Mouse (Mus musculus): ENCODE results near the gene Ndufb4.
"Not testable (repeated sequence)": the region's sequence is repeated elsewhere in the genome, so short reads cannot be mapped to it uniquely, and the experiment has no call there.

Ndufb4 gene

DNA sequence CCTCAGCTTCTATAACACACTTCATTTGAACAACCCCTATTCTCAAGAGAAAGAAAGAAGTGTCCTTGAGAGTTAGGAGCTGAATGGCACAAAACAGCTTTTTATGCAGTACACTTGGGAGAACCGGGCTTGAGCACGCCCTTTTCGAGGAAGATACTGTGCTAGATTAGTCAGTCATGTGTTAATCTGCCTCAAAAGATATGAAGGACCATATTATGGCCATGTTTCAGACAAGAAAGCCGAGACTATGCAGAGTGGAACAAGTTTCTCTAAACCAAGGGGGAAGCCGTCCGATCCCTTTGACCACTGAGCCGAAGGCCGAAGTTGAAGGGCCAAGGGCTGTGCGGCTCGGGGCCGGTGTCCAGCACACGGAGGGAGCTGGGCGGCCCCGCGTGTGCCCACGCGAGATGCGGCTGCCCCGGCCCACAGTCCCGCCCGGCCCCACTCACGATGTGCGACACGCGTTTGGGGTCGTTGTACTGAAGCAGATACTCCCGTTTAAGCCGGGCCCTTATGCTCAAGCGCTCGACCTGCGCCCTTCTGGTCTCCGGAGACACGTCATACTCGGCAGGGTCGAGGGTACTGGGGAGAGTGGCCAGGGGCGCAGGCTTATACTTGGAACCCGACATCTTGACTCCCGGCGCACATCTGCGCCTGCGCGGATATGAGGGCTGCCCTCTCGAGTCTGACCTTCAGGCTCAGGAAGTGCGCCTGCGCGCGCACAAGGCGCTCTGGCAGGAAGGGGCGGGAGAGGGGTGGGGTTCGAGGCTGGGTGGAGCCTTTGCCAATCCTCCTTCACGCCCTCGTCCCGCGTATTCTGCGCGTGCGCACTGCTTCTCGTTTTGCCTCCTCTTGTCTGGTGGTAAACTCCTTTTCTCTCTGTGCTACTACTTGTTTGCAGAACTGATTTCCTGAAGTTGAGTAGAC, at the start of gene Ndufb4:
Ndufb4 (minus strand) TSS at position 723 of the 927 bp plus-strand sequence.
- peak; percentile 96 for DNase-seq

GRCm38 (mm10) chr16:37703884-37704283, 49.6 kb upstream of the Ndufb4 start:
- DNase-seq: no peak

DNA sequence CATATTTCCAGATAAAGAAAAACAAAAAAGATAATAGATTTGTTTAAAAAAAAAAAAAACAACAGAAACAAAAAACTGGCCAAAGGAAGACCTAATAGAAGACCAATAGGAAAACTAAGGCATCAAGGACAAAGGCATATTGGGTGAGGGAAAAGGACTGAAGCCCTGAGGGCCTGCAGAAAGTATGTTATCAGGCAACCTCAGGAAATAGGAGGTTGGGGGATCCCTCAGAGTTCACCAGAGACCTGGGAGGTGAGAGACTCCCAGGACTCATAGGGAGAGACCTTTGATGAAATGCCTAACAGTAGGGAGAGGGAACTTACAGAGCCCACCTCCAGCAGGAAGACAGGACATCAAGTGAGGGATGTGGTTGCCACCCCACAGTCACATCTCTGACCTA, 45.8 kb upstream of the Ndufb4 start:
- not testable (repeated sequence) for DNase-seq

DNA sequence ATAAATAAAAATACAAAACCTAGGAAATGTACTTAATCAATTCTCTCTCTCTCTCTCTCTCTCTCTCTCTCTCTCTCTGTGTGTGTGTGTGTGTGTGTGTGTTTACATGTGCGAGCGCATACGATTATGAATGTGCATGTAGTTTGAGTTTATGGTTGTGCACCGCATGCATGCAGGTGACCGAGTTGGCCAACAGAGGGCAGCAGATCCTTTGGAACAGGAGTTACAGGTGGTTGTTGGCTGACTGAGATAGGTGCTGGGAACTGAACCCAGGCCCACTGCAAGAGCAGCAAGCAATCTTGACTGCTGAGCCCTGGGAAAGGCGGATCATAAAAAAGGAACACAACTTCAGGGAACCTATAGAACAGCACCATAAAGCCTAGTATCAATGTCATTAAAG, 44.5 kb upstream of the Ndufb4 start:
- DNase-seq: no peak

- no peak for DNase-seq
Observed at GRCm38 (mm10) chr16:37697271-37697670, 43.0 kb upstream of the Ndufb4 start.

DNA sequence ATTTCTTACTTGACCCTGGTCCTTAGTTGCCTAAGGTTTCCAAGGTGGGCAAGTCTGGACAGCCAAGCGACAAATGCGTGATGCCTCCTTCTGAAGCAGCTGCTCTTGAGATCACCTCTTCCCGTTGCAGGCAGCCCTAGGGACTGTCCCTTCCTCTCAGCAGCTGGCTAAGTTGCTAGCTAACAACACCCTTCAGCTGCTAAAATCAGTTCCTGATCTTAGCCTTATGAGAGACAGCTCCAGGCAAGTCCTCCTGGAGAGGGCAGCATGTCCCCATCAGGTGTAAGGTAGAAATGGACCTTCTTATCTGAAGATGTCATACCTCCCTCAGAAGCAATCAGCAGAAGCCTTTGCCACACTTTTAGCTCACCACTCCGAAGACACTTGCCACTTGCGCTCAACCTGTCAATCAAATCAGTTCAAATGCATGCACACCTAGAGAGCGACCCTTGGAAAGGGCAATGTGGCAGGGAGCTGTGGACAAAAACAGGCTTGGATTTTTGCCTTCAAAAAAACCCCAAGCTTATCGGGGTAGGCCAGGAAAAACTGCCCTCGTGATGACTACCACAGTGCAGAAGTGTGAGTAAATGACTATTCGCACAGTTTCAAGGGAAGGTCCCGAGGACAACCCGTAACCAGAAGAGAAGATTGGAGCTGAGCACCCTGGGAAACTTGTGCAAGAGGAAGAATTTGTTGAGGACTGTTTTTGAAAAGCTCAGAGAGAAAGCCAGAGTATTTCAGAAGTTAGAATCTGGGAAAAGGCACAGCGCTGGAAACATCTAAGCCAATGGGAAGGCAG, 36.9 kb upstream of the Ndufb4 start:
- DNase-seq: no peak

- DNase-seq: no peak
Observed at GRCm38 (mm10) chr16:37690465-37690864, 36.2 kb upstream of the Ndufb4 start.

DNA sequence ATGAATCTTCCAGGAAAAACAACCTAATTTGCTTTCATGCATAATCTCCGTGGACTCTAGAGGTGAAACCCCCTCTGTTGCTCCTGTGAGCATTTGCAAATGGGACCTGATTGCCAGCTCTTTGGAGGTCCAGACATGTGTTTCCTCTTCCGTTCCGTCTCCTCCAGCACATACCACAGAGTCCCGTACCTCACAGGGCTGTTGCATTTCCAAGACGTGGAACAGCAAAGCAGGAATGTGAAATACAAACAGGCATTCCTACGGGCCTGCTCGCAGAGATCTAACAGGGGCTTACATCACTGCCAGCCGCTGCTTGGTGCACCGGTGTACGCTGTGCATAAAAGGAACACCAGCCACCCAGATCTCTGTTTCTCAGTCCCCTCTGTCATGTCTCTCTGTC, 35.7 kb upstream of the Ndufb4 start:
- DNase-seq: no peak

GRCm38 (mm10) chr16:37689251-37689926, 35.1 kb upstream of the Ndufb4 start:
- no peak for DNase-seq

DNA sequence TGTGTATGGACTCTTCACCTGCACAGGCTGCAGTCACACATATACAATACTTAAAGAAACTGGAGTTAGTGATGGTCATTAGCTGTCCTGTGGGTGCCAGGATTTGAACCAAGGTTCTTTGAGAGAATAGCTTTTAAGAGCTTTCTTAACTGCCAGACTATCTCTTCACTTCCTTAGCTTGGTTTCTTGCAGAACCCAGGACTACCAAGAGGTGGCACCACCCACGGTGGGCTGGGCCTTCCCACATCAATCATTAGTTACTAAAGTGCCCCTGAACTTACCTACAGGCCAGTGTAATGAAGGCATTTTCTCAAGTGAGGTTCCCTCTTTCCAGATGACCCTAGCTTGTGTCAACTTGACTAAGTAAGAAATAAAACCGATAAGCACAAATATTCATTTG, 33.9 kb upstream of the Ndufb4 start:
- DNase-seq: no peak

DNA sequence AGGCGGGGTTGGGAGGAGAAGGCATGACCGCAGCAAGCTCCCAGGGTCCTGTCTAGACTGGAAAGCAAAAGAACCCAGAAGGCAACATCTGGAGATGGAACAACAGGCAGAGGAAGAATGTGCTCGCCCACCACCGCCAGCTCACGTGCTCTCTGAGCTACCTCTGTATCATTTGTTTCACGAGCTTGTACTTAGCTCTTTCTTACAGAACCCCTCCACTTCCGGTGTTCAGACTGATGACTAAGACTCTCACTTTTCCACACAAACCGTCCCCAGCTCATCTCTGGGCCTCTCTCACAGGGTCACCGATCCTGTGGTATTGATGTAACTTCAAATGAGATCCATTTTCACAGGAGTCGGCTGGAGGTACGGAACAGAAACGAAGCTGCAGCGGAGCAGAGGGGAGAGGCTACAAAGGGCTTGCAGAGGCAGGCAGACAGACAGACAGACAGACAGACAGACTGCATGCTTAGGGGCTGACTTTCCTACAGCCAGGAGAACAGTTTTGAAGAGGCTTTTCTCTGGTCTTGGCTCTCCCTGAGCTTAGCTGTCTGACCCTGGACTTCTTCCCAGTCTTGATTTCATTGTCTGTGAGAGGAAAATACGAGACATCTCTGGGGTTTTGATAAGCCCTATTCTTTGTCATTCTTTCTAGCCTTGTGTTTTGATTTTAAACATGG, 33.2 kb upstream of the Ndufb4 start:
- DNase-seq: no peak

- no peak for DNase-seq
Observed at GRCm38 (mm10) chr16:37686834-37687233, 32.6 kb upstream of the Ndufb4 start.

- no peak for DNase-seq
Observed at GRCm38 (mm10) chr16:37685946-37686600, 31.8 kb upstream of the Ndufb4 start.

DNA sequence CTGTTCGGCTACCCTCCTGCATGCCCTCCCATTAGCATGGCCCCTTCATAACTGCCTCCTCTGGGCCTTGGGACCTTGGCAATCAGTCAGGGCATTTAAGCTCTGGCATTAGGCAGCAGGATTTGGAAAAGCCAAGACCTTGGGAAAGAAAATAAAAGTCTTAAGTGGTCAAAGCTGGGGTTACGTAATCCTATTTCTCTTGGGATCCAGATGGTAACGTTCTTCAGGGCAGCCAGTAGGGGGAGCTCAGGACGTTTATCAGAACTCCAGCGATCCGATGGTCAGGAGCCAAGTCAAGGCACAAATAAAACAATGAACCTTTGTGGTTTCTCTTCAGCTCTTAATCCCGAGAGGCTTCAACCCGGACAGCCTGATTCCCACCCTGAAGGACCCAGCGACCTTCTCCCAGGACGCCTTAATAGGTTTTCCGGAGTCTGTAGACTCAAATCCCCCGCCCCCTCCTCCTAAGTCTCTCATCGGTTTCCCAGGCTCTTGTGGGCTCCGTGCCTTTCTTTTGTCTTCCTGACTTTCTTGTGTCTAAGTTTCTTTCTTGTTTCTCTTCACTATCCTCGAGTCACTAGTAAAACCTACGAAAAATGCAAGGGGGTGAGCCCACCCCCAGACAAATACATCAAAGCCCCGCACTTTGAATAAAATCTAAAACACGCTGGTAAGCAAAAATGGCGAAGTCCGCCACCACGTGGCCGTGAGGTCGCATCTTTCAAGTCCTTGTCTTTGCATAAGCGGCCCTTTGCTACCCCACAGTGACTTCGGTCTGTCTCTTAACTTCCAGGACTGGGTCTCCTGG, 30.6 kb upstream of the Ndufb4 start:
- DNase-seq: peak; percentile 75 to 81

- no peak for DNase-seq
Observed at GRCm38 (mm10) chr16:37684259-37684633, 30.0 kb upstream of the Ndufb4 start.

DNA sequence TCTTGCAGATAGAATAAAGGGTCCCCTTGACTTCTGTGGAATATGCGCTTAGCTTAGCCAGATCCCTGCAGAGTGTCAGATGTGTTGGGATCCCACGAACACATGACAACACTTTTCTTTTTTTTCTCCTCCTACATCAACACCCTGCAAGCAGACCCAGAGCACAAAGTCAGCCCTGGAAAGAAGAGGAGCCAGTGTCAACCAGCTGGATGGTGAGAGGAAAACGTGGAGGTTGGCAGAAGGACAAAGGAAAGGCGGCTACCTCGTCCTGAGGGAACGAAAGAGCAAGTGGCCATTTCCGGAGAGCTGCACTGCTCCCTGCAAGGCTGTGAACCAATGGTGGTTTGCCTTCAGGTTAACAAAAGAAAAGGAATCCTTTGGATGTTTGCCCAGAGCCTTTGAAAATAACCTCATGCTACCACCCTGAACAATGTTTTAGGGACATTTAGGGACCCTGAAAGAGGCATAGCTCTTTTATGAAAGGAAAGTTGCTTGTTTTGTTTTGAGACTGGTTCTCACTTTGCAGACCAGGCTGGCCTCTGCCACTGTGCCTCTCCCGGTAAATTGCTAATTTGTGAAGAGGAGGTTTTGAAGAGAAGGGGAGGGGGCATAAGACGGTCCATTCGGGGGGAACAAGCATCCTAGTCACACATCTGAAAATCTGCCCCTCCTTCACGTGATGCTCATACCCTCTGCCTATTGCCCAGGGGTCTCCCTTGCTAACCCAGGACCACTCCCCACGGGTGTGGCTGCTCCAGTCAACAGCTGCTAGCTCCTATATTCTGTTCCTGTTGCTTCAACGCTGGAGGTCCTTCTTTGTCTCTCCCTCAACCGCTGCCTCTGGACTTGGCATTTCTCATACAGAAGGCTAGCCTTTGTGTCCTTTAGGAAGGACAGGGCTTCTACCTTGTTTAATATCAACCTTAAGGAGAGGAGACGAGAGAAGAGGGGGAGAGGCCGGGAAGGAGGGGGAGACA, 29.2 kb upstream of the Ndufb4 start:
- DNase-seq: no peak

- peak; percentile 74 to 91 for DNase-seq
Observed at GRCm38 (mm10) chr16:37682309-37682975, 28.2 kb upstream of the Ndufb4 start.

- no peak for DNase-seq
Observed at GRCm38 (mm10) chr16:37680831-37681230, 26.6 kb upstream of the Ndufb4 start.

- DNase-seq: no peak
Observed at GRCm38 (mm10) chr16:37680216-37680615, 26.0 kb upstream of the Ndufb4 start.

Data from kidney, adult 8-10 months (tissue).